Comparison of ENCODE assay signal across 8 mouse cellular contexts in genomic region chr19:52922678-52923495, GRCm38 (mm10).
DNase-seq lines count a peak whose midpoint lies in the region; ATAC-seq and TF ChIP-seq lines count a peak whose summit lies in the region.

No protein-coding gene starts in this region.

- H3K27ac ChIP-seq in hindbrain, postnatal 0 days, result no peak overlapping the region

- H3K36me3 ChIP-seq in hindbrain, postnatal 0 days (ENCODE audit: insufficient read depth, low read length), result no peaks in the 10 kb centered on the region

- in situ Hi-C loops in Patski (cut with MboI; ENCODE audit: low pct_unique_long_range_greater_than_20kb), result loop anchor here (5.0 kb wide), 1 partner anchor 301 kb away; no protein-coding TSS in a partner anchor

- no peaks in the 10 kb centered on the region for H3K4me1 ChIP-seq in hindbrain, postnatal 0 days (ENCODE audit: insufficient read depth, low read length)

- peak overlapping the region; percentile 16; the same call in 1 of the 2 replicates for H3K4me3 ChIP-seq in hindbrain, postnatal 0 days (ENCODE audit: low read length)

- no peak overlapping the region for H3K9ac ChIP-seq in hindbrain, postnatal 0 days (replicated peaks; ENCODE audit: low read length)

- no peaks in the 10 kb centered on the region for H3K9me3 ChIP-seq in hindbrain, postnatal 0 days (ENCODE audit: low read length)

- POLR2A ChIA-PET in Patski (lab: Charles Lee), result no interaction called here

- 13% methylated on average over 25 of the region's 25 CpGs for WGBS in hindbrain, postnatal 0 days

- peak overlapping the region; percentile 49 for H3K4me2 ChIP-seq in hindbrain, postnatal 0 days (ENCODE audit: low read depth, low read length)

- peak; percentile 92 for TF ChIP-seq CTCF in Patski (IDR thresholded peaks at IDR 0.05)
- peak; percentile 83 for TF ChIP-seq CTCF in hindbrain, postnatal 0 days (IDR thresholded peaks at IDR 0.05; ENCODE audit: low read depth)

- no peak for DNase-seq in Patski (ENCODE audit: low read depth, low spot score)
- peak; percentile 31 for DNase-seq in cerebellum, adult 8-10 months
- peak; percentile 18 to 85 for DNase-seq in frontal cortex, adult 2 months (ENCODE audit: extremely low spot score in 1 of 2, low spot score in 1 of 2)
- peak; percentile 82 for DNase-seq in hindbrain, postnatal 0 days (ENCODE audit: low spot score)
- peak; percentile 68 to 75 for DNase-seq in left cerebral cortex, adult 18-20 months (ENCODE audit: low spot score in 2 of 2)
- DNase-seq in lung, postnatal 36 days, result peak; percentile 53
- DNase-seq in right cerebral cortex, adult 2 months (ENCODE audit: low spot score in 2 of 2), result peak; percentile 80 to 83
- no peak for DNase-seq in spleen, postnatal 14 days (ENCODE audit: low spot score in 2 of 2)

- CTCF ChIA-PET in Patski (lab: Charles Lee), result interaction anchor here (1.2 to 1.8 kb wide), 3 partner anchors 45 to 309 kb away, joined by 3 read pairs; no protein-coding TSS in a partner anchor

- H3K27me3 ChIP-seq in Patski, result peaks cover 34% of the 10 kb centered on the region
- no peaks in the 10 kb centered on the region for H3K27me3 ChIP-seq in hindbrain, postnatal 0 days (ENCODE audit: insufficient read depth, low read length)

- ATAC-seq in Patski, result peak; percentile 59
- ATAC-seq in hindbrain, postnatal 0 days, result 0 out of 2 replicates have a peak, but pooled peaks have one; percentile 70

Comparison
In these comparisons a context has a peak if more than half of its experiments do, and no peak if none do; other contexts are left out.
1. DNase-seq: peak in cerebellum, adult 8-10 months (single experiment), frontal cortex, adult 2 months (2 of 2), hindbrain, postnatal 0 days (single experiment), left cerebral cortex, adult 18-20 months (2 of 2), lung, postnatal 36 days (single experiment) and right cerebral cortex, adult 2 months (2 of 2); none in Patski (single experiment) and spleen, postnatal 14 days (0 of 2).